Mouse (Mus musculus) megakaryocyte, embryonic 14.5 days (primary cell): Measurements from ENCODE around the gene Rsrc1.

Source experiments
- FLI1 ChIP-seq: IDR thresholded peaks from 2 replicates; pipeline ENCODE4 v1.6.1; 2012; ENCODE audit warnings: low read length, inconsistent platforms, mixed read lengths
- GATA1 ChIP-seq: IDR thresholded peaks from 3 replicates; pipeline ENCODE4 v1.6.1; 2012; ENCODE audit warnings: mixed read lengths, low read length, inconsistent platforms, borderline replicate concordance

DNA sequence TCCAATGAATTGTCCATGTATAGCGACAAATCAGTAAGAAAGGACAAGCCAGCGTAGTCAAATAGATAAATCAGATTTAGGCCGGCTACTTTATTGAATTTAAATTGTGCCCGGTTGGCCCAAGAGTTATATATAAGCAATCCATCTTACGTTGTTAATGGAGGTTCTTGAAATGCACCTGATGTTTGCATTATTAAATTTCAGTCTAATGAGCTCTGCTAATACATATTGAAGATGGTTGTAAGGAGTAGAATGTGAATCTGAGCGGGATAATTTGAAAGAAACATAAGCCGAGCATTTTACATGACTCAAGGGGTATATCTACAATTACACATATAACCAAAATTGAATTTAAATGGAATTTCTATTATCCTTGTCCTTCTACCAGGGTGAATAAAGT, 307.5 kb downstream of the Rsrc1 start:
- TF ChIP-seq GATA1 (no peak), FLI1 (no peak)
